Mouse (Mus musculus) MEL (cell line): ENCODE data around the gene Ltbp2. TPM values are rescaled to one million over a fixed set of nuclear protein-coding genes. Genes with fewer than 3 reads are reported as not detected.

Experiments
- DNase-seq: peaks from one replicate; pipeline ENCODE4 v3.0.0; 2011; ENCODE audit warnings: low read depth, low spot score
- H3K27ac ChIP-seq: 2 replicates; pipeline ENCODE4 v1.5.1; 2012; ENCODE audit warnings: low read depth, mild to moderate bottlenecking, control low read depth, low read length, moderate library complexity; ENCODE audit not compliant: control insufficient read depth
- H3K27me3 ChIP-seq, 2 experiments: fragments of 150-350 bp in 1 of 2; sonication (generic) in 1 of 2; 2 replicates each; pipeline ENCODE4 v1.6.1; 2012; ENCODE audit warnings: low read length in 2 of 2, mild to moderate bottlenecking in 2 of 2, improper control_type of control experiment in 1 of 2, moderate library complexity in 1 of 2; ENCODE audit not compliant: insufficient read depth in 2 of 2, control insufficient read depth in 1 of 2
- H3K36me3 ChIP-seq, 2 experiments: 2 replicates each; pipeline ENCODE4 v1.6.1; 2012 to 2014; ENCODE audit warnings: low read length in 2 of 2, improper control_type of control experiment in 1 of 2, inconsistent platforms in 1 of 2, mild to moderate bottlenecking in 1 of 2; ENCODE audit not compliant: insufficient read depth in 2 of 2, control insufficient read depth in 1 of 2
- H3K4me1 ChIP-seq, 2 experiments: fragments of 150-350 bp in 1 of 2; sonication (generic) in 1 of 2; 2 replicates each; pipeline ENCODE4 v1.6.1; 2012; ENCODE audit warnings: low read length in 2 of 2, improper control_type of control experiment in 1 of 2, mild to moderate bottlenecking in 1 of 2; ENCODE audit not compliant: insufficient read depth in 2 of 2, control insufficient read depth in 1 of 2
- H3K4me3 ChIP-seq, 2 experiments: fragments of 150-350 bp in 1 of 2; sonication (generic) in 1 of 2; 2 replicates each; pipeline ENCODE4 v1.5.1; 2012; ENCODE audit warnings: low read depth in 2 of 2, low read length in 2 of 2, mild to moderate bottlenecking in 2 of 2, moderate library complexity in 2 of 2, control low read depth in 1 of 2, improper control_type of control experiment in 1 of 2; ENCODE audit not compliant: control insufficient read depth in 1 of 2, insufficient read depth in 1 of 2
- H3K79me2 ChIP-seq: 2 replicates; pipeline ENCODE4 v1.6.1; 2012; ENCODE audit warnings: mild to moderate bottlenecking, low read length, moderate library complexity; ENCODE audit not compliant: control insufficient read depth, poor library complexity, insufficient read depth
- H3K9ac ChIP-seq: 2 replicates; pipeline ENCODE4 v1.6.1; 2012; ENCODE audit warnings: low read depth, mild to moderate bottlenecking, control low read depth, low read length, moderate library complexity; ENCODE audit not compliant: control insufficient read depth, poor library complexity, severe bottlenecking
- H3K9me3 ChIP-seq: fragments of 150-350 bp; sonication (generic); replicated peaks from 2 replicates; pipeline ENCODE4 v1.6.1; 2012; ENCODE audit warnings: mild to moderate bottlenecking, low read length, improper control_type of control experiment, moderate library complexity; ENCODE audit not compliant: insufficient read depth
- CTCF ChIP-seq, 3 experiments: IDR thresholded peaks in 2 of 3; conservative IDR thresholded peaks in 1 of 3; 2 replicates each; pipeline ENCODE4 v1.5.1; 2011 to 2012; ENCODE audit warnings: low read length in 3 of 3, low read depth in 2 of 3, mild to moderate bottlenecking in 2 of 3, improper control_type of control experiment in 1 of 3, inconsistent platforms in 1 of 3, mixed read lengths in 1 of 3, moderate library complexity in 1 of 3; ENCODE audit not compliant: control insufficient read depth in 1 of 3, insufficient read depth in 1 of 3, poor library complexity in 1 of 3, severe bottlenecking in 1 of 3
- E2F4 ChIP-seq: IDR thresholded peaks from 2 replicates; pipeline ENCODE4 v1.6.1; 2011; ENCODE audit warnings: low read depth, low read length, improper control_type of control experiment, borderline replicate concordance
- ELF1 ChIP-seq: IDR thresholded peaks from 2 replicates; pipeline ENCODE4 v1.6.1; 2014; ENCODE audit warnings: low read depth, mild to moderate bottlenecking, inconsistent platforms, low read length, improper control_type of control experiment, moderate library complexity
- EP300 ChIP-seq, 2 experiments: IDR thresholded peaks; 2 replicates each; pipeline ENCODE4 v1.6.1; 2011; ENCODE audit warnings: improper control_type of control experiment in 2 of 2, low read length in 2 of 2, low read depth in 1 of 2, mild to moderate bottlenecking in 1 of 2
- JUND ChIP-seq: IDR thresholded peaks from 2 replicates; pipeline ENCODE4 v1.6.1; 2011; ENCODE audit warnings: low read depth, mild to moderate bottlenecking, improper control_type of control experiment, low read length
- MAFK ChIP-seq: IDR thresholded peaks from 2 replicates; pipeline ENCODE4 v1.6.1; 2011; ENCODE audit warnings: low read depth, mild to moderate bottlenecking, low read length, improper control_type of control experiment, borderline replicate concordance
- MAX ChIP-seq: IDR thresholded peaks from 2 replicates; pipeline ENCODE4 v1.6.1; 2011; ENCODE audit warnings: low read length, improper control_type of control experiment
- MYC ChIP-seq: IDR thresholded peaks from 2 replicates; pipeline ENCODE4 v1.6.1; 2011; ENCODE audit warnings: low read depth, mild to moderate bottlenecking, low read length, improper control_type of control experiment, moderate library complexity
- NRF1 ChIP-seq: IDR thresholded peaks from 2 replicates; pipeline ENCODE4 v1.6.1; 2014; ENCODE audit warnings: low read depth, mild to moderate bottlenecking, inconsistent platforms, low read length, improper control_type of control experiment, moderate library complexity; ENCODE audit not compliant: poor library complexity, insufficient read depth, severe bottlenecking
- RAD21 ChIP-seq: IDR thresholded peaks from 2 replicates; pipeline ENCODE4 v1.6.1; 2011; ENCODE audit warnings: mild to moderate bottlenecking, low read depth, low read length, improper control_type of control experiment
- SMC3 ChIP-seq: IDR thresholded peaks from 2 replicates; pipeline ENCODE4 v1.6.1; 2011; ENCODE audit warnings: low read depth, low read length, improper control_type of control experiment
- TAL1 ChIP-seq: IDR thresholded peaks from 2 replicates; pipeline ENCODE4 v1.6.1; 2012; ENCODE audit warnings: mild to moderate bottlenecking, inconsistent platforms, low read length, moderate library complexity, mixed read lengths
- TBP ChIP-seq: IDR thresholded peaks from 2 replicates; pipeline ENCODE4 v1.8.0; 2011; ENCODE audit warnings: low read depth, low read length, improper control_type of control experiment
- TCF12 ChIP-seq: IDR thresholded peaks from 2 replicates; pipeline ENCODE4 v1.6.1; 2014; ENCODE audit warnings: low read depth, mild to moderate bottlenecking, inconsistent platforms, low read length, improper control_type of control experiment, moderate library complexity
- UBTF ChIP-seq: IDR thresholded peaks from 2 replicates; pipeline ENCODE4 v1.6.1; 2012; ENCODE audit warnings: low read depth, mild to moderate bottlenecking, inconsistent platforms, low read length, improper control_type of control experiment, moderate library complexity, borderline replicate concordance; ENCODE audit not compliant: insufficient read depth
- USF1 ChIP-seq: IDR thresholded peaks from 2 replicates; pipeline ENCODE4 v1.6.1; 2014; ENCODE audit warnings: low read depth, mild to moderate bottlenecking, inconsistent platforms, low read length, improper control_type of control experiment, moderate library complexity
- USF2 ChIP-seq, 2 experiments: IDR thresholded peaks; 2 replicates each; pipeline ENCODE4 v1.6.1; 2011 to 2012; ENCODE audit warnings: improper control_type of control experiment in 2 of 2, low read length in 2 of 2, borderline replicate concordance in 1 of 2, inconsistent platforms in 1 of 2, low read depth in 1 of 2, mild to moderate bottlenecking in 1 of 2; ENCODE audit not compliant: insufficient read depth in 1 of 2
- ZC3H11A ChIP-seq: IDR thresholded peaks from 2 replicates; pipeline ENCODE4 v1.6.1; 2012; ENCODE audit warnings: low read depth, mild to moderate bottlenecking, inconsistent platforms, low read length, improper control_type of control experiment
- ZKSCAN1 ChIP-seq: IDR thresholded peaks from 2 replicates; pipeline ENCODE4 v1.6.1; 2012; ENCODE audit warnings: low read depth, mild to moderate bottlenecking, inconsistent platforms, low read length, improper control_type of control experiment, moderate library complexity
- ZNF384 ChIP-seq: IDR thresholded peaks from 2 replicates; pipeline ENCODE4 v1.6.1; 2012; ENCODE audit warnings: low read depth, mild to moderate bottlenecking, inconsistent platforms, low read length, improper control_type of control experiment
- polyA plus RNA-seq, 2 experiments: library from polyadenylated mRNA; stranded (reverse) in 1 of 2; unstranded in 1 of 2; fragments of >175 nt in 1 of 2; fragments of >200 nt in 1 of 2; gene quantifications; 2 replicates each; pipeline versions ENCODE4 v1.2.1 to v1.2.4; 2012; ENCODE audit warnings: low replicate concordance in 2 of 2, low read depth in 1 of 2; ENCODE audit not compliant: insufficient read length in 2 of 2, insufficient read depth in 1 of 2, missing spikeins in 1 of 2
- total RNA-seq: library from RNA; depleted of rRNA; stranded (reverse); fragments of 300-350 nt; gene quantifications from 2 replicates; pipeline ENCODE4 v1.2.3, GENCODE M21; 2012

Ltbp2 gene
- total and polyA plus RNA-seq, 3 experiments: 0.01 to 0.08 TPM; not detected in 1

DNA sequence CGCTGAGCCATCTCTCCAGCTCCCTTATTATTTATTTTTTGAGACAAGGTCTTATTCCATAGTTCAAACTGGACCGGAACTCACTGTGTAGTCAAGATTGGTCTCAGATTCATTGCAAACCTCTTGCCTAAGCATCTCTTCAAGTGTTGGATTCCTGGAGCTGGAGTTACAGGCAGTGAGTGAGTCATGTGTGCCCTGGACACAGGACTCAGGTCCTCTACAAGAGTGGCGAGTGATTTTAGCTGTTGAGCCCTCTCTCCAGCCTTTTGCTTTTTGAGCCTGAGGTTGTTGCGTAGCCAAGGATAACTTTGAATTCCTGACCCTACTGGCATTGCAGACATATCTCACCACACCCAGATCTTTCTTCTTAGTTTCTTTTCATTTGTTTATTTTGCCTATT lies 130.6 kb downstream of the Ltbp2 start:
- Histone ChIP-seq H3K4me1 (no peaks in the 10 kb centered on the region), H3K27ac (no peak overlapping the region), H3K9me3 (no peaks in the 10 kb centered on the region), H3K79me2 (no peaks in the 10 kb centered on the region), H3K27me3 (peaks cover 2 to 3% of the 10 kb centered on the region in 2 experiments), H3K36me3 (no peaks in the 10 kb centered on the region), H3K9ac (no peak overlapping the region), H3K4me3 (no peak overlapping the region)
- TF ChIP-seq USF2 (IDR thresholded peaks at IDR 0.05; ENCODE audit: borderline replicate concordance in 1 of 2, insufficient read depth in 1 of 2, low read depth in 1 of 2, low read length in 2 of 2) (no peak), NRF1 (no peak), SMC3 (no peak), ZC3H11A (no peak), EP300 (IDR thresholded peaks at IDR 0.05; ENCODE audit: low read depth in 1 of 2, low read length in 2 of 2) (no peak), RAD21 (no peak), MAX (no peak), MYC (no peak)
- no peak for DNase-seq

DNA sequence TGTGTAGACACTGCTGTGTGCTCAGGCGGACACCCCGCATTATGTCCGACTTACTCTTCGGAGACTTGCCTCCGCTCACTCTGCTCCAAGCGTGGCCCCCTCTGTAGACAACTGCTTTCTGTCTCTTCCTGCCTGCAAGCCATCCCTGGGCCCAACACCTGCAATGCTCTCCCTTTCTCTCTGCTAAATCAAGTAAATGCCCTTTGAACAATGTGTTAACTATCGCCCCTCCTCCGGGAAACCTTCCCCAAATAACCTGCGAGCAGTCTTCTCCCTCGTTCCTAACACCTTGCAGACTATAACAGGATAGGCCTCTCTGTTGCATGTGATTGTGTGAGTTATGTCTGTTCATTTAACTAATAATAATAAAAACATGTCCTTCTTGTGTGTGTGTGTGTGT lies 132.8 kb downstream of the Ltbp2 start:
- TF ChIP-seq ZNF384 (no peak), ELF1 (no peak), CTCF (IDR thresholded peaks at IDR 0.05 in 2 of 3, conservative IDR thresholded peaks at IDR 0.05 in 1 of 3; ENCODE audit: control insufficient read depth in 1 of 3, insufficient read depth in 1 of 3, low read depth in 2 of 3, low read length in 3 of 3, poor library complexity in 1 of 3, severe bottlenecking in 1 of 3) (no peak), E2F4 (no peak), TCF12 (no peak), ZKSCAN1 (no peak), TAL1 (no peak), MYC (no peak), RAD21 (no peak), MAFK (no peak), TBP (no peak), UBTF (no peak), USF1 (no peak), JUND (no peak)
- peaks cover 2 to 3% of the 10 kb centered on the region in 2 experiments for H3K27me3 ChIP-seq
- no peak overlapping the region for H3K4me3 ChIP-seq
- no peaks in the 10 kb centered on the region for H3K9me3 ChIP-seq
- H3K79me2 ChIP-seq: no peaks in the 10 kb centered on the region
- no peak overlapping the region for H3K9ac ChIP-seq
- H3K4me1 ChIP-seq: no peaks in the 10 kb centered on the region
- H3K36me3 ChIP-seq: no peaks in the 10 kb centered on the region
- H3K27ac ChIP-seq: no peak overlapping the region
- no peak for DNase-seq
